In genomic region chr2:49671753-49672500, GRCm38 (mm10) we compare ENCODE assay signal across 16 mouse cellular contexts. TPM values are rescaled to one million over a fixed set of nuclear protein-coding genes. Genes with fewer than 3 reads are reported as not detected.
DNase-seq lines count a peak whose midpoint lies in the region; ATAC-seq and TF ChIP-seq lines count a peak whose summit lies in the region.
"Had no signal": no experiment of that assay in that cellular context is flagged by ENCODE, and none has a peak within 500 bp of the region (broad histone marks: within the 10 kb centered on the region; RNA-seq: fewer than 3 reads in every experiment).

No protein-coding gene starts in this region.

- no peak overlapping the region for H3K4me3 ChIP-seq in left cerebral cortex, adult 2 months
- H3K4me3 ChIP-seq in hindbrain, embryonic 10.5 days: no peak overlapping the region
- no peak overlapping the region for H3K4me3 ChIP-seq in midbrain, embryonic 10.5 days
- no peak overlapping the region for H3K4me3 ChIP-seq in neural tube, embryonic 14.5 days (ENCODE audit: low read depth, low read length)
- H3K4me3 ChIP-seq: limb, embryonic 12.5 days had no signal

- peak overlapping the region; percentile 58 for H3K27ac ChIP-seq in left cerebral cortex, adult 2 months
- H3K27ac ChIP-seq in hindbrain, embryonic 10.5 days: peak overlapping the region; percentile 63
- peak overlapping the region; percentile 70 for H3K27ac ChIP-seq in midbrain, embryonic 10.5 days (replicated peaks)
- H3K27ac ChIP-seq in neural tube, embryonic 14.5 days (ENCODE audit: low read depth, low read length): peak overlapping the region; percentile 80
- H3K27ac ChIP-seq: limb, embryonic 12.5 days; liver, embryonic 14.5 days had no signal

- no peak overlapping the region for H3K4me2 ChIP-seq in neural tube, embryonic 14.5 days (ENCODE audit: low read depth, low read length)
- H3K4me2 ChIP-seq: limb, embryonic 12.5 days had no signal

- DNase-seq in left cerebral cortex, adult 2 months (ENCODE audit: extremely low spot score in 1 of 2, low spot score in 2 of 2): no peak
- DNase-seq in left cerebral cortex, adult 11 months (ENCODE audit: low spot score): no peak
- no peak for DNase-seq in hindbrain, embryonic 10.5 days (ENCODE audit: low spot score)
- no peak for DNase-seq in midbrain, embryonic 10.5 days (ENCODE audit: low spot score)
- no peak for DNase-seq in urinary bladder, postnatal 14 days (ENCODE audit: low spot score)
- DNase-seq in cerebellum, adult 11-12 months: no peak
- DNase-seq in gastrocnemius, adult 18-20 months (ENCODE audit: low spot score): no peak
- DNase-seq: B cell, adult 2 months; kidney, adult 9 months; retina, postnatal 1 day; spleen, adult 18-20 months had no signal

- no peaks in the 10 kb centered on the region for H3K27me3 ChIP-seq in hindbrain, embryonic 10.5 days (ENCODE audit: insufficient read depth, poor library complexity, severe bottlenecking)
- no peaks in the 10 kb centered on the region for H3K27me3 ChIP-seq in midbrain, embryonic 10.5 days (ENCODE audit: low read depth, poor library complexity, severe bottlenecking)
- no peaks in the 10 kb centered on the region for H3K27me3 ChIP-seq in neural tube, embryonic 14.5 days (ENCODE audit: control insufficient read depth, insufficient read depth, low read length)
- H3K27me3 ChIP-seq: limb, embryonic 12.5 days; Patski had no signal

- intact Hi-C loops in left cerebral cortex, adult 2 months (cut with DNase I): no loop called here

- ATAC-seq in neural tube, embryonic 14.5 days (ENCODE audit: low read depth): peak; percentile 61; the same call in 1 of the 2 replicates
- ATAC-seq: lung, postnatal 0 days; Patski had no signal

- peaks cover 19% of the 10 kb centered on the region for H3K36me3 ChIP-seq in hindbrain, embryonic 10.5 days
- H3K36me3 ChIP-seq in midbrain, embryonic 10.5 days: peaks cover 15% of the 10 kb centered on the region
- no peaks in the 10 kb centered on the region for H3K36me3 ChIP-seq in neural tube, embryonic 14.5 days (ENCODE audit: control insufficient read depth, insufficient read depth, low read length)
- H3K36me3 ChIP-seq: limb, embryonic 12.5 days had no signal

- 75% methylated on average over 12 of the region's 12 CpGs for WGBS in hindbrain, embryonic 10.5 days
- WGBS in midbrain, embryonic 10.5 days: 78% methylated on average over 12 of the region's 12 CpGs
- 46% methylated on average over 12 of the region's 12 CpGs for WGBS in neural tube, embryonic 14.5 days

- 0 out of 2 replicates have a peak, but pooled peaks cover 4% of the 10 kb centered on the region for H3K9me3 ChIP-seq in hindbrain, embryonic 10.5 days
- H3K9me3 ChIP-seq in midbrain, embryonic 10.5 days (replicated peaks): no peaks in the 10 kb centered on the region; the same call in 1 of the 2 replicates
- H3K9me3 ChIP-seq in neural tube, embryonic 14.5 days (ENCODE audit: control insufficient read depth, low read length): no peaks in the 10 kb centered on the region
- H3K9me3 ChIP-seq: limb, embryonic 12.5 days had no signal

- no peak for TF ChIP-seq CTCF in left cerebral cortex, adult 2 months (IDR thresholded peaks at IDR 0.05)

- no peak overlapping the region for H3K9ac ChIP-seq in neural tube, embryonic 14.5 days (replicated peaks; ENCODE audit: low read depth, low read length)
- H3K9ac ChIP-seq: limb, embryonic 12.5 days; liver, embryonic 14.5 days had no signal

- H3K4me1 ChIP-seq in hindbrain, embryonic 10.5 days (replicated peaks): peaks cover 31% of the 10 kb centered on the region
- H3K4me1 ChIP-seq in midbrain, embryonic 10.5 days: peaks cover 35% of the 10 kb centered on the region
- peaks cover 31% of the 10 kb centered on the region for H3K4me1 ChIP-seq in neural tube, embryonic 14.5 days (ENCODE audit: control insufficient read depth, insufficient read depth, low read length)

RNA-seq across cellular contexts. Expression of gene Kif5c, which starts 52.8 kb away (rescaled TPM):
- 100 to 1,000 TPM; 567 to 594 TPM for total RNA-seq in left cerebral cortex, adult 2 months (2021)
- 45.8 and 67.6 TPM in 2 replicates for polyA plus RNA-seq in hindbrain, embryonic 10.5 days (2016; fragmentation: Nextera tagmentation; extraction: Ambion mirVana)
- polyA plus RNA-seq in midbrain, embryonic 10.5 days (2016; fragmentation: Nextera tagmentation; extraction: Ambion mirVana): 37.3 and 59.0 TPM in 2 replicates
- polyA plus RNA-seq in neural tube, embryonic 14.5 days (2014; fragmentation: Nextera tagmentation; extraction: Ambion mirVana): 218 and 254 TPM in 2 replicates
- total RNA-seq in gastrocnemius, adult 18-20 months (2021): under 1 TPM; 0.40 to 0.68 TPM
